Mouse (Mus musculus) brain, embryonic 14.5 days (tissue): ENCODE data around the gene 1700013G24Rik.

Experiments used
- CTCF ChIP-seq: fragments of 200-500 bp; IDR thresholded peaks from 2 replicates; pipeline ENCODE4 v1.5.1; 2012; ENCODE audit warnings: inconsistent platforms, mild to moderate bottlenecking, moderate library complexity, borderline replicate concordance; ENCODE audit not compliant: insufficient read depth, insufficient read length; ENCODE audit errors: extremely low read depth
- POLR2A ChIP-seq: fragments of 200-500 bp; IDR thresholded peaks from 2 replicates; pipeline ENCODE4 v1.6.1; 2012; ENCODE audit warnings: mild to moderate bottlenecking, inconsistent platforms, borderline replicate concordance; ENCODE audit not compliant: poor library complexity, insufficient read depth, insufficient read length, severe bottlenecking; ENCODE audit errors: extremely low read depth

- no peak for TF ChIP-seq CTCF
- TF ChIP-seq POLR2A = no peak
Measured at GRCm38 (mm10) chr4:137436979-137437669, 16.0 kb upstream of the 1700013G24Rik start.
